Mouse (Mus musculus): ENCODE results near the gene E2f4.

DNA sequence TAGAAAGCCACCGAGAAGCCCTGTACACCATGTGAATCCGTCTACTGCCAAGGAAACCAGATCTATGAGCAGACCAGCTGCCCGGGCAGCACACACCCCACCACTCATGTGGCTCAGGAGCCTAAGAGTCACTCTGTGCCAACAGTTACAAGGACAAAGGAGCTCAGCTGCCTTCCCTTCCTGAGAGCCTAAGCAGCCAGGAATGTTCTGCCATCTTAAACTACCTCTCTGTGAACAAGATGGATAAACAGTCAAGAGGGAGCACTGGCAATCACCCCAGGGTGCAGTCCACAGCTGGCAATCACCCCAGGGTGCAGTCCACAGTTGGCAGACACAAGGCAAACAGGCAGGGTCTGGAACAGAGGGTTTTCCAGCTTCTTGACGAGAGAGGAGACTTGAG is 20.5 kb downstream of the E2f4 start:
- TF ChIP-seq POLR2A (IDR thresholded peaks at IDR 0.05; ENCODE audit: extremely low read depth, insufficient read depth, low read length) (no peak), CTCF (IDR thresholded peaks at IDR 0.05; ENCODE audit: extremely low read depth, insufficient read depth, low read length) (no peak)
